Mouse (Mus musculus): ENCODE measurements at regions not wholly inside any gene's neighbourhood (a gene's known extent, or its start where the extent isn't known, plus 50 kb on each side); places are given as distances from the start of the nearest gene placed in this dataset.

GRCm38 (mm10) chr7:115270803-115271202 lies 527.3 kb downstream of the Insc start:
- DNase-seq (ENCODE audit: extremely low read depth, low read depth, low spot score) = no peak

- no peak for DNase-seq (ENCODE audit: extremely low read depth, low read depth, low spot score)
These were observed 531.3 kb downstream of the Insc start for GRCm38 (mm10) chr7:115274836-115275235.

GRCm38 (mm10) chr7:115290801-115291417 lies 547.4 kb downstream of the Insc start:
- DNase-seq (ENCODE audit: extremely low read depth, low read depth, low spot score) = no peak

GRCm38 (mm10) chr7:115294655-115295230 lies 551.2 kb downstream of the Insc start:
- no peak for DNase-seq (ENCODE audit: extremely low read depth, low read depth, low spot score)

GRCm38 (mm10) chr7:115300241-115300640 lies 556.7 kb downstream of the Insc start:
- no peak for DNase-seq (ENCODE audit: extremely low read depth, low read depth, low spot score)

- no peak for DNase-seq (ENCODE audit: extremely low read depth, low read depth, low spot score)
These were observed 564.9 kb downstream of the Insc start for GRCm38 (mm10) chr7:115308377-115308776.

- peak; percentile 82 for DNase-seq (ENCODE audit: extremely low read depth, low read depth, low spot score)
These were observed 567.1 kb downstream of the Insc start for GRCm38 (mm10) chr7:115310400-115311225.

- DNase-seq (ENCODE audit: extremely low read depth, low read depth, low spot score) = no peak
These were observed 576.0 kb downstream of the Insc start for GRCm38 (mm10) chr7:115319504-115319903.

- DNase-seq (ENCODE audit: extremely low read depth, low read depth, low spot score) = no peak
These were observed 579.5 kb downstream of the Insc start for GRCm38 (mm10) chr7:115322989-115323388.

GRCm38 (mm10) chr7:115328300-115328699 lies 584.8 kb downstream of the Insc start:
- DNase-seq (ENCODE audit: extremely low read depth, low read depth, low spot score) = no peak

GRCm38 (mm10) chr7:115331698-115332097 lies 588.2 kb downstream of the Insc start:
- DNase-seq (ENCODE audit: extremely low read depth, low read depth, low spot score) = no peak

- DNase-seq (ENCODE audit: extremely low read depth, low read depth, low spot score) = no peak
These were observed 589.6 kb downstream of the Insc start for GRCm38 (mm10) chr7:115333046-115333577.

GRCm38 (mm10) chr7:115335051-115335450 lies 591.6 kb downstream of the Insc start:
- no peak for DNase-seq (ENCODE audit: extremely low read depth, low read depth, low spot score)

- no peak for DNase-seq (ENCODE audit: extremely low read depth, low read depth, low spot score)
These were observed 596.7 kb downstream of the Insc start for GRCm38 (mm10) chr7:115340155-115340554.

- DNase-seq (ENCODE audit: extremely low read depth, low read depth, low spot score) = no peak
These were observed 597.5 kb downstream of the Insc start for GRCm38 (mm10) chr7:115341007-115341406.

- DNase-seq (ENCODE audit: extremely low read depth, low read depth, low spot score) = no peak
These were observed 602.3 kb downstream of the Insc start for GRCm38 (mm10) chr7:115345749-115346148.

- no peak for DNase-seq (ENCODE audit: extremely low read depth, low read depth, low spot score)
These were observed 615.2 kb downstream of the Insc start for GRCm38 (mm10) chr7:115358711-115359110.

- DNase-seq (ENCODE audit: extremely low read depth, low read depth, low spot score) = no peak
These were observed 616.6 kb downstream of the Insc start for GRCm38 (mm10) chr7:115360142-115360541.

GRCm38 (mm10) chr7:115362117-115362516 lies 618.6 kb downstream of the Insc start:
- DNase-seq (ENCODE audit: extremely low read depth, low read depth, low spot score) = no peak

GRCm38 (mm10) chr7:115366910-115367309 lies 623.4 kb downstream of the Insc start:
- no peak for DNase-seq (ENCODE audit: extremely low read depth, low read depth, low spot score)

- no peak for DNase-seq (ENCODE audit: extremely low read depth, low read depth, low spot score)
These were observed 627.6 kb downstream of the Insc start for GRCm38 (mm10) chr7:115371143-115371542.

- no peak for DNase-seq (ENCODE audit: extremely low read depth, low read depth, low spot score)
These were observed 629.4 kb downstream of the Insc start for GRCm38 (mm10) chr7:115372921-115373320.

All from fat pad, adult 2 months (tissue).